Mouse (Mus musculus) right cerebral cortex, adult 2 months (tissue): ENCODE measurements around the gene Wfdc12.
A peak's percentile ranks its signal among the peaks of the same experiment; 100 is the strongest.

Source experiments
- DNase-seq, 2 experiments: peaks; one replicate each; pipeline ENCODE4 v3.0.0; 2021 to 2022; ENCODE audit warnings: low spot score in 2 of 2

Wfdc12 gene

DNA sequence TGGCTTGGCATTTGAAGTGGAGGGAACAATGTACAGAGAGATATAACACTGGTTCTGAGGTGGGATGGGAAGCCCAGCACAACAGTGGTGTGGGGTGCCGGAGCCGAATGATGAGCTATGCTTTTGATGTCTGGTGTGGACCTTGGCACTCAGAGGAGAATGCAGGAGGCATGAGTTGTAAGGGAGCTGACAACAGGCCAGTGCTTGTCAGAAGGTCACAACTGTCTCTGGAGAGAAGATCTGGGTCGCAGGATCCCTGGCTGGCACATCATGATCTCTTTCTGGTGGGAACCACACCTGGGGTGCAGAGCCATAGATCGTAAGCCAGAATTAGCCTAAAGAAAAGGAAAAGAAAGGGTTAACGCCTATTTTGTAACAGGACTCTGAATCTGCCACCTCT, 12.6 kb downstream of the Wfdc12 start:
- no peak for DNase-seq

DNA sequence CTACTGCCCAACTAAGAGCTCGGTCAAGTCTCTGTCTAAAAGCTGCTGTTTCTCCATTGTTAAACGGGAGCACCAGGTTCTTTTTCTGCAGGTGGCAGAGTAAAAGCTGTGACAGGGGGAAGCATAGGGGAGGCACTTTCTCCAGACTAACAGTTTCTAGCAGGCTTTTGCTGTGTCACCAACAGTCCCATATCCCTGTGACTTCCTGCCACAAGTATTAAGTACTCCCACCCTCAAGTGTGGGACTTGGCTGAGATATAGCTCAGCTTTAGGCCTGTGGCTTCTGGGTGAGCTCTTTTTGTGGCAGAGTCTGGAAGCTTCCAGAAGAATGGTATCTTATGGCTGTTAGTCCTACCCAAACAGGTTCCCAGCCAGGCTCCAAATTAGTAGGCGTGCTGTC, 14.6 kb downstream of the Wfdc12 start:
- no peak for DNase-seq

DNA sequence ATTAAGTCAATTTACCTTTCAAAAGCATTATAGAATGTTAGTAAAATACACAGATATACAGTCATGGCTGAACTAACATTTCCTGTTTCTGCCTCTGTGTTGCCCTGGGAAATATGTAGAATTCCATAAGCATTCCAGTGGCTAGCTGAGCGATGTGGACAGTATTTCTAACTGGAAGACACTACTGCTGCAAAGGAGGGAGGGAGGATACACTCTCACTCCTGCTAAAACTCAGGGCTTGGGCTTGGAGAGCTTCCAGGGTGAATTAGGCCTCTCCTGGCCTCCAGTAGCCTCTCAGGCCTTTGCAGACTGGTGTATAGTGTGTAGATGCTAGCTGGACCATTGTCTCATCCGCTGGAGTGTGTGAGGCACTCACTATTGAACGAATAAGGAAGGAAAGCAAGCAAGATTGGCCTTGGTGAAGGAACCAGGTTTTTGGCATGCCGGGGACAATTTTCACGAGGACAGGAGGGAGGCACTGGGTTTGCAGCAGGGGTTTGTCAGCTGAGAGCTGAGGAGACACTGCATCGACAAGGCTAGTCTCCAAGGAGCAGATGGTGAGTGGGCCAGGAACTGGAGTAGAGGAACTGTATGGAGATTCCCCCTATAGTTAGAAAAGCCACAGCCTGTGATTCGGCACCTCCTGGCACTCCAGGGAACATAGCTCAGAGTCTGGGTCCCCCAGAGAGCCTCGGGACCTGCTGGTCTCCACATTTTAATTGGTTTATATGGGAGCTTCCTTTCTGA, 15.6 kb downstream of the Wfdc12 start:
- DNase-seq: peak; percentile 81 to 84

DNA sequence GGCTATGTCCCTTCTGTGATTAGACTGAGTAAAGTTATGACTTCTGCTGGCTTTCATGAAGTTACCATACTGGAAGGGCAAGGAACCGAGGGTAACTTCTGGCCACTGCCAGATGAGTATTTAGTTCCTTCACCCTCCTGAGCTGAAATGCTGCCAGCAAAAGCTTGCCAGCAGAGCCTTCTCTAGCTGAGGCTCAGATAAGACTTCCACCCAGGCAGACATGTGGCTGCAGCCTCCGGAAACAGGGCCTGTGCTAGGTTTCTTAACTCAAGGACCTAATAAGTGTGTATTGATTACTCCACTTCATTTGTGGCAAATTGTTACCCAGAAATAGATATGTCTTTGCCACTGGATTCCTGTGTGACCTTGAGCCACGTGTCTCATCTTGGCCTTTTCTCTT, 17.0 kb downstream of the Wfdc12 start:
- no peak for DNase-seq

GRCm38 (mm10) chr2:164170902-164171301, 19.5 kb downstream of the Wfdc12 start, which contains the start of gene Kcns1:
Gene Kcns1, minus strand, starts transcription at chr2:164171113.
- DNase-seq: no peak

DNA sequence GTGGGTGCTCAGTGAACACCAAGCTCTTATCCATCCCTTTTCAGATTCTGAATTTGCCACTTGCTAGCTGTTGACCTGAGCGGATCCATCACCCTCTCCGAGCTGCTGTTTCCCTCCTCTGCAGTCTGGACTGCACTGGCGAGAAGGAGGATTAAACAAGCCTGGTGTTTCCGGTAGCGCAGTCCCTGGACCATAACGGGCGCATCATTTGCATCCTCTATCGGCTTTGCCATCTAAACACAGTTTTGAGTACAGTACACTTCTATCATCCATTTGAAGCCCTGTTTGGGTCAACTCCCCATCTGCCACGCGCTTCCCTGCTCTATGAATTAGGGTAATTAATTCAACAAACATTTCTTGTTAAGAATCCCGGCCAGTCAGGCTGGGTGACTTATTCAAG, 20.1 kb downstream of the Wfdc12 start:
- no peak for DNase-seq

GRCm38 (mm10) chr2:164168571-164168946, 21.8 kb downstream of the Wfdc12 start:
- DNase-seq: peak; percentile 30 to 38

GRCm38 (mm10) chr2:164167752-164168570, 22.4 kb downstream of the Wfdc12 start:
- DNase-seq: no peak

DNA sequence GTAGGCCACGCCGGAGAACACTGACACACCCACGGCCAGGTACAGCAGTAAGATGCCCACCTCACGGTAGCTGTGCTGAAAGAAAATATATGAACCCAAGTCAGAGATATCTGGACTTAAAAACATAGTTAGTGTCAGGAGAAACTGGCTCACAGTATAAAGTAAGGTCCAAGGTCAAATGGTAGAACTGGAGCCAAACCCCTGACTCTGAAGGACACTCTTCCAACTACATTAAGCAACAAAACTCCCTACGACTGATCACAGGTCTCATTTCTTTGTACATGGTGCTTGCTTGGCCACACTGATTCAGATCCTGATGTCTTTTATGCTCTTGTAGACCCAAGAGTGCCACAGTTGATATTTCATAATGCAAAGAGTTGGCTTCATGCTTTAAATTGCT, 25.5 kb downstream of the Wfdc12 start:
- DNase-seq: no peak

GRCm38 (mm10) chr2:164161515-164162055, 28.8 kb downstream of the Wfdc12 start:
- no peak for DNase-seq

- no peak for DNase-seq
Observed at GRCm38 (mm10) chr2:164158838-164159237, 31.6 kb downstream of the Wfdc12 start.

DNA sequence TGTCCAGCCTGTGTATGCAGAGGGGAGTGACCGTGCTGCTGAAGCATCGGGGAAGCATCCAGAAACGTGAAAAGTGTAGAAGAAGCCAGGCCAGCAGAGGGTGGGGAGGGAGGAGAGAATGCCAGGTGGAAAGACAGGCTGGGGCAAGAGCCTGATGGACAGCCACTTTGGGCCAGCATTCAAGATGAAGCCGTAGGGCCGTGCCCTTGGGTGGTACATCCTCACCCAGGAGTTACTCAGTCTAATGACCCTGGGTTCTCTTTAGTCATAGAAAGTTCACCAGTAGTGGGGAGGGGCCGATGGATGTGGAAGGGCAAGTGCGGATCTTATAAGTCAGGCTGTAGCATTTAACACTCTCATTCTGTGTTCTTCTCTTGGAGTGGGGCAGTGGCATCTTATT, 34.2 kb downstream of the Wfdc12 start:
- DNase-seq: no peak

GRCm38 (mm10) chr2:164154007-164154406, 36.4 kb downstream of the Wfdc12 start:
- no peak for DNase-seq

- DNase-seq: no peak
Observed at GRCm38 (mm10) chr2:164152341-164152740, 38.1 kb downstream of the Wfdc12 start.

DNA sequence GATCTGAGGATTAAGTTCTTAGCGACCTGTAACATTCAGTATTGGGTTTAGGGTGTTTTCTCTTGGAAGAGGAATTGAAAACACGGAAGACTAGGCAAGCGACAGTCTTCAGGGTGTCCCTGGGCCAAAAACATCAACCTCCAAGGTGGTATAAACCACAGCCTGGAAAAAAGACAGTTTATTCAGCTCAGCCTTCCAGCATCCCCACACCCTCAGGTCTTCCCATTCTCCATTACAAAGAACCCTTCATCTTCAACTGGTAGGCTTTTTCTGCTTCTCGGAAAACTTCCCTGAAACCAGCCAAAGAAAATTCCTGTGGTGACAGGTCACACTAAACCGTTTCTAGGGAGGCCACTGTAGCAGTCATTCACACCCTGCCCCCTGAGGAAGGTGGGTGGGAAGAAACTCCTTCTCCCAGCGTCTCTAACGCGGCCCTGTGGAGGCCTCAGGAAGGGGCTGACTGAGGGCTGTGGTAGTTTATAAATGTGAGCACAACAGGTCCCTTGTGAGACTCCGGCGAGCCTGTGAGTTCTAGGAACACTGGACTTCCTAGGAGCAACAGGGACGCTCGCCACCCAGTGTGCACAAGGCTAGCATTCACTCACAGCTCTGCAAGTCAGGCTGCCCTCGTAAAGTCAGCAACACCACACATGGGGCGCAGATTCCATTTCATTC, 40.2 kb downstream of the Wfdc12 start:
- no peak for DNase-seq

DNA sequence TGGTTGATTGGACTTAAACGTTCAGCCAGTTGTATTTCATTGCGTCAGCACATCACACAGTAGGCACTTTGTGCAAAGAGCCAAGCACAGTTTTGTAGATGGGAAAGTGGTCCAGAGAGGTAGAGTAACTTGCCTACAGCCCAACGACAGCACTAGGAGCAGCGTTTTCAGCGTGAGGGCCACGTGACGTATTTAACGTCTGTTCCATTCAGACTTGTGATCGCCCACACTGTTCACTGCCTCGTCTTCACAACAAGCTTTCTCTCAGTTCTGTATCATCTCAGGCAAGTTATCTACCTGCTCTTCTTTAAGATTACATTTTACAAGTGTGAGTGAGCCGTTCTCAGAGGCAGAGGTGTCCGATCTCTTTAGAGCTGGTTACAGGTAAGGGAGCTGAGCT, 43.9 kb downstream of the Wfdc12 start:
- DNase-seq: no peak

- no peak for DNase-seq
Observed at GRCm38 (mm10) chr2:164144541-164144940, 45.9 kb downstream of the Wfdc12 start.

DNA sequence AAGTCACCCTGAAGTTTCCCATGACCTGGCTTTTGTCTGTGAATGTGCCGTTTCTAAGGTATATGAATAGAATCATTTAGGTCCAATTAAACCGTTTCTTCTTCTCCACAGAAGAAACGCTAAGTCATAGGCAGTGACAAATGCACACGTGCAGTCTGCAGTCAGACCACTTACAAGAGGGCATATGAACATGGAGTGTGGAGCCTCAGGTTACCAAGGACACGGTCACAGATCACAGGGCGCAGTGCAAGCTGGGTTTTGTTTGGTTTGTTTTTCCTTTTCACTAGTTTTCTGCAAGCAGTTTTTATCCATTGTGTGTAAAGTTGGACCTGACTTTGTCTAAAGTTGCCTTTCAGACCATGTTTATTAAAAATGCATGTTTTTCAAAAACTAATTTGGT, 46.4 kb downstream of the Wfdc12 start:
- DNase-seq: no peak

DNA sequence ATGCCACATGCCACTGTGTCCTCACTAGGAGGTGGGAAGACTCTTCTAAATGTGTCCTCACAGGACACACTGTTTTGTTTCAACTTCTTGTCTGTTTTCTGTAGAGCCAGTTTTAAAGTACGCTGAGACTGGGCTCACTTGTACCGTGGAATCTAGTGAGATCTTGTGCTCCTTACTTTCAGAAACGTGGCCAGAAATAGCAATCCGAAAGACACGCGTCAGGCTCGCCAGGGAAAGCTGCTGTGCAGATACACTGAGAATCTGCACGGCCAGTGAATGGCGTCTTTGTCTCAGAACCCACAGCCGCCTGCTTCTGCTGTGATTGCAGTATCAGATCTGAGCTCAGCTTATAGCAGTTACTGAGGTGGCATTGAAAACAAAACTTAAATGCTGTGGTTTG, 48.4 kb downstream of the Wfdc12 start:
- DNase-seq: peak; percentile 57 to 61
